Mouse (Mus musculus): Measurements from ENCODE around the gene Ttc7b. TPM values are rescaled to one million over a fixed set of nuclear protein-coding genes. Genes with fewer than 3 reads are reported as not detected.

The Ttc7b gene
- polyA plus RNA-seq, 1 experiment = 9.2 TPM

DNA sequence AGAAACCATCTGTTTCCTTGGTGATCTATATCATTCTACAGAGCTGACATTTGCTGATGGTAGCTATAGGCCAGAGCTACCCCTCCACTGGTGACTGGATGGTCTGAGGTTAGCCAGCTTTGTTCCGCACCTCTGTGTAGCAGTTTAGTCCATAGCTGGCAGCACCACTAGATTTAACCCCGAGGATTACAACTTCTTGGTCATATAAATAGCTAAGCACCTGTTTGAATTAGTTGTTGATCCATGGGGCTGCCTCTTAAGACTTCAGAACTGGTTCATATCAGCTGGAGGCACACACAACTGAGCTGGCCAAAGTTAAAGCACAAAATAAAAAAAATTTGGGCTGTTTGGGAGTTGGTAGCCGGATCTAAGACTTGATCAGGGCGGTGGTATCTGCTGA, 12.6 kb upstream of the Ttc7b start:
- H3K36me3 ChIP-seq (ENCODE audit: control insufficient read depth, insufficient read depth) = no peaks in the 10 kb centered on the region
- no peak overlapping the region for H3K4me3 ChIP-seq (ENCODE audit: insufficient read depth, poor library complexity, severe bottlenecking)
- H3K27me3 ChIP-seq (ENCODE audit: control insufficient read depth, insufficient read depth, insufficient read length) = no peaks in the 10 kb centered on the region
- no peaks in the 10 kb centered on the region for H3K79me3 ChIP-seq (ENCODE audit: low read depth)
- TF ChIP-seq CEBPB (IDR thresholded peaks at IDR 0.05; ENCODE audit: low read depth) (no peak), MYOD1 (IDR thresholded peaks at IDR 0.05; ENCODE audit: control insufficient read depth, insufficient read length, low read depth) (no peak), CTCF (IDR thresholded peaks at IDR 0.05; ENCODE audit: control insufficient read depth, insufficient read depth, insufficient read length) (no peak), MAX (IDR thresholded peaks at IDR 0.05) (no peak), USF1 (IDR thresholded peaks at IDR 0.05; ENCODE audit: low read depth) (no peak), FOSL1 (IDR thresholded peaks at IDR 0.05; ENCODE audit: insufficient read depth, low read length, poor library complexity, severe bottlenecking) (no peak), MYOG (IDR thresholded peaks at IDR 0.05; ENCODE audit: control insufficient read depth, extremely low read depth, insufficient read length) (no peak)
- no peak overlapping the region for H3ac ChIP-seq (ENCODE audit: control insufficient read depth, insufficient read length, low read depth)
- no peaks in the 10 kb centered on the region for H3K79me2 ChIP-seq (ENCODE audit: control insufficient read depth, insufficient read depth)

DNA sequence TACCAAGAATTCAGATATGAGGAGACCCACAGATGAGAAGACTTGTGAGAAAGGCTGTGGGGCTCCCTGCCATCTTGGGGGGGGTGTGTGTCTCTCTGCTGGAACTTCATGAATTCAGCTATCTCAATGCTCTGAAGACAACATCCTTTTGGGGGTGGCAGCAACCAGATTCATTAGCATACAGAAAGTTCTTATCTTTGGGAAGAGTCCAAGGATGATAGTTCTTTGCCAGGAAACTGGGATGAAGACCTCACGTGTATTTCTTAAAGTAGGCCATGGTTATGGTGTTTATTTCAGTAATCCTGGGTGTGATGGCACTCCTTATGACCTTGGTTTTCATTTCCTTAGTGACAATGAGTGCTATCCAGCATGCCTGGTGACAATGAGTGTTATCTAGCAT, 11.1 kb upstream of the Ttc7b start:
- no peak overlapping the region for H3K4me3 ChIP-seq (ENCODE audit: insufficient read depth, poor library complexity, severe bottlenecking)
- H3K79me3 ChIP-seq (ENCODE audit: low read depth) = no peaks in the 10 kb centered on the region
- H3ac ChIP-seq (ENCODE audit: control insufficient read depth, insufficient read length, low read depth) = no peak overlapping the region
- no peaks in the 10 kb centered on the region for H3K79me2 ChIP-seq (ENCODE audit: control insufficient read depth, insufficient read depth)
- no peaks in the 10 kb centered on the region for H3K36me3 ChIP-seq (ENCODE audit: control insufficient read depth, insufficient read depth)
- TF ChIP-seq CTCF (IDR thresholded peaks at IDR 0.05; ENCODE audit: control insufficient read depth, insufficient read depth, insufficient read length) = no peak
- no peak for TF ChIP-seq CEBPB (IDR thresholded peaks at IDR 0.05; ENCODE audit: low read depth)
- no peak for TF ChIP-seq MYOG (IDR thresholded peaks at IDR 0.05; ENCODE audit: control insufficient read depth, extremely low read depth, insufficient read length)
- no peak for TF ChIP-seq MYOD1 (IDR thresholded peaks at IDR 0.05; ENCODE audit: control insufficient read depth, insufficient read length, low read depth)
- TF ChIP-seq USF1 (IDR thresholded peaks at IDR 0.05; ENCODE audit: low read depth) = no peak
- no peak for TF ChIP-seq FOSL1 (IDR thresholded peaks at IDR 0.05; ENCODE audit: insufficient read depth, low read length, poor library complexity, severe bottlenecking)
- TF ChIP-seq MAX (IDR thresholded peaks at IDR 0.05) = no peak
- no peaks in the 10 kb centered on the region for H3K27me3 ChIP-seq (ENCODE audit: control insufficient read depth, insufficient read depth, insufficient read length)

- Histone ChIP-seq H3K79me2 (ENCODE audit: control insufficient read depth, insufficient read depth) (no peaks in the 10 kb centered on the region), H3ac (ENCODE audit: control insufficient read depth, insufficient read length, low read depth) (no peak overlapping the region), H3K4me3 (ENCODE audit: insufficient read depth, poor library complexity, severe bottlenecking) (no peak overlapping the region), H3K36me3 (ENCODE audit: control insufficient read depth, insufficient read depth) (no peaks in the 10 kb centered on the region), H3K79me3 (ENCODE audit: low read depth) (no peaks in the 10 kb centered on the region), H3K27me3 (ENCODE audit: control insufficient read depth, insufficient read depth, insufficient read length) (no peaks in the 10 kb centered on the region)
- TF ChIP-seq FOSL1 (IDR thresholded peaks at IDR 0.05; ENCODE audit: insufficient read depth, low read length, poor library complexity, severe bottlenecking) = no peak
- no peak for TF ChIP-seq MAX (IDR thresholded peaks at IDR 0.05)
- TF ChIP-seq MYOG (IDR thresholded peaks at IDR 0.05; ENCODE audit: control insufficient read depth, extremely low read depth, insufficient read length) = no peak
- no peak for TF ChIP-seq CEBPB (IDR thresholded peaks at IDR 0.05; ENCODE audit: low read depth)
- TF ChIP-seq CTCF (IDR thresholded peaks at IDR 0.05; ENCODE audit: control insufficient read depth, insufficient read depth, insufficient read length) = no peak
- no peak for TF ChIP-seq MYOD1 (IDR thresholded peaks at IDR 0.05; ENCODE audit: control insufficient read depth, insufficient read length, low read depth)
- TF ChIP-seq USF1 (IDR thresholded peaks at IDR 0.05; ENCODE audit: low read depth) = no peak
Measured at GRCm38 (mm10) chr12:100530871-100531270, 10.2 kb upstream of the Ttc7b start.

GRCm38 (mm10) chr12:100529651-100530050, 9.0 kb upstream of the Ttc7b start:
- no peaks in the 10 kb centered on the region for H3K27me3 ChIP-seq (ENCODE audit: control insufficient read depth, insufficient read depth, insufficient read length)
- no peak overlapping the region for H3K4me3 ChIP-seq (ENCODE audit: insufficient read depth, poor library complexity, severe bottlenecking)
- H3K79me3 ChIP-seq (ENCODE audit: low read depth) = no peaks in the 10 kb centered on the region
- H3K36me3 ChIP-seq (ENCODE audit: control insufficient read depth, insufficient read depth) = no peaks in the 10 kb centered on the region
- TF ChIP-seq CTCF (IDR thresholded peaks at IDR 0.05; ENCODE audit: control insufficient read depth, insufficient read depth, insufficient read length) = no peak
- TF ChIP-seq MYOD1 (IDR thresholded peaks at IDR 0.05; ENCODE audit: control insufficient read depth, insufficient read length, low read depth) = no peak
- no peak for TF ChIP-seq USF1 (IDR thresholded peaks at IDR 0.05; ENCODE audit: low read depth)
- no peak for TF ChIP-seq FOSL1 (IDR thresholded peaks at IDR 0.05; ENCODE audit: insufficient read depth, low read length, poor library complexity, severe bottlenecking)
- TF ChIP-seq MAX (IDR thresholded peaks at IDR 0.05) = no peak
- TF ChIP-seq MYOG (IDR thresholded peaks at IDR 0.05; ENCODE audit: control insufficient read depth, extremely low read depth, insufficient read length) = no peak
- TF ChIP-seq CEBPB (IDR thresholded peaks at IDR 0.05; ENCODE audit: low read depth) = no peak
- H3K79me2 ChIP-seq (ENCODE audit: control insufficient read depth, insufficient read depth) = no peaks in the 10 kb centered on the region
- H3ac ChIP-seq (ENCODE audit: control insufficient read depth, insufficient read length, low read depth) = no peak overlapping the region

DNA sequence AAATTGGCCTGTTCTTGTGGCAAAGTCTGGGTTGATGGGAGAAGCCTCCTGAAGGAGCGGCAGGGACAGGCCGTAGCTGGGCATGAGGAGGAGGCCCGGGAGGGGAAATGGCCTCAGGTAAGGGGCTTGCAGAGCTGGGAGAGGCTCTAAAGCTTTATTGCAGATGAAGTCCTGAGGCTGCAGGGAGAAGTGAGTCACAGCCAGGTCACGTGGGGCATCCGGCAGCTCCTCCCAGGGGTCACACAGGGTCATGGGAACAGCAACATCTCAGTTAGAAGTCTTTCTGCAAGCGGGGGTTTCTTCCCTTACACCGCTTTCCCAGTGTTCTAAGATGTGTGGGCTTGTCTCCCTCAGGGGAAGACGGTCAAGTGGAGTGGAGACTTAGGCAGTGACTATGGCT, 8.5 kb upstream of the Ttc7b start:
- Histone ChIP-seq H3K27me3 (ENCODE audit: control insufficient read depth, insufficient read depth, insufficient read length) (no peaks in the 10 kb centered on the region), H3K79me2 (ENCODE audit: control insufficient read depth, insufficient read depth) (no peaks in the 10 kb centered on the region), H3K4me3 (ENCODE audit: insufficient read depth, poor library complexity, severe bottlenecking) (no peak overlapping the region), H3K79me3 (ENCODE audit: low read depth) (no peaks in the 10 kb centered on the region), H3K36me3 (ENCODE audit: control insufficient read depth, insufficient read depth) (no peaks in the 10 kb centered on the region), H3ac (ENCODE audit: control insufficient read depth, insufficient read length, low read depth) (no peak overlapping the region)
- no peak for TF ChIP-seq CTCF (IDR thresholded peaks at IDR 0.05; ENCODE audit: control insufficient read depth, insufficient read depth, insufficient read length)
- peak; percentile 95 for TF ChIP-seq USF1 (IDR thresholded peaks at IDR 0.05; ENCODE audit: low read depth)
- no peak for TF ChIP-seq MAX (IDR thresholded peaks at IDR 0.05)
- no peak for TF ChIP-seq MYOG (IDR thresholded peaks at IDR 0.05; ENCODE audit: control insufficient read depth, extremely low read depth, insufficient read length)
- TF ChIP-seq MYOD1 (IDR thresholded peaks at IDR 0.05; ENCODE audit: control insufficient read depth, insufficient read length, low read depth) = no peak

DNA sequence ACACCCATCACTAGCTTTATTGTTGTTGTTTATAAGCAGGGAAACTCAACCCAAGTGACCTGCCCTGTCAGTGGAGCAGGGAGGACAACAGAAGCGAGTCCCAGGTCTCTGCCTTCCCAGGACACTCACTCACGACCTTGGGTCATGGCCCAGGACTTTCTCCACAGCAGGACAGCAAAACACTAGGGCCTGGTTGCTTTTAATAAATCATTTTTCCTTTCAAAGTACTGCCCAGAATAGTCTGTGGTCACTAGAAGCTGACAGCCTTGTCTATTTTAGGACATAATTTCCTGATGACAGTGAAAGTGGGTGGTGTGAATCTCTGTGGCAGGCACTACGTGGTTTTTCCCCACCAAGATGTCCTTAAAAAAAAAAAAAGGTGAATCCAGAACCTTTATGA, 7.6 kb upstream of the Ttc7b start:
- no peaks in the 10 kb centered on the region for H3K27me3 ChIP-seq (ENCODE audit: control insufficient read depth, insufficient read depth, insufficient read length)
- no peak overlapping the region for H3K4me3 ChIP-seq (ENCODE audit: insufficient read depth, poor library complexity, severe bottlenecking)
- no peaks in the 10 kb centered on the region for H3K79me2 ChIP-seq (ENCODE audit: control insufficient read depth, insufficient read depth)
- TF ChIP-seq CTCF (IDR thresholded peaks at IDR 0.05; ENCODE audit: control insufficient read depth, insufficient read depth, insufficient read length) (no peak), MYOG (IDR thresholded peaks at IDR 0.05; ENCODE audit: control insufficient read depth, extremely low read depth, insufficient read length) (no peak), FOSL1 (IDR thresholded peaks at IDR 0.05; ENCODE audit: insufficient read depth, low read length, poor library complexity, severe bottlenecking) (no peak), USF1 (IDR thresholded peaks at IDR 0.05; ENCODE audit: low read depth) (no peak), MYOD1 (IDR thresholded peaks at IDR 0.05; ENCODE audit: control insufficient read depth, insufficient read length, low read depth) (no peak), CEBPB (IDR thresholded peaks at IDR 0.05; ENCODE audit: low read depth) (no peak), MAX (IDR thresholded peaks at IDR 0.05) (no peak)
- no peaks in the 10 kb centered on the region for H3K36me3 ChIP-seq (ENCODE audit: control insufficient read depth, insufficient read depth)
- no peaks in the 10 kb centered on the region for H3K79me3 ChIP-seq (ENCODE audit: low read depth)
- H3ac ChIP-seq (ENCODE audit: control insufficient read depth, insufficient read length, low read depth) = no peak overlapping the region

Data from C2C12 (cell line).